Mouse (Mus musculus) myocyte (in vitro differentiated cells): Measurements from ENCODE around the gene Edil3.

Experiments used
- MYOD1 ChIP-seq, 3 experiments: IDR thresholded peaks; one replicate each; pipeline ENCODE4 v1.6.1; 2011; ENCODE audit warnings: control low read depth in 2 of 3, low read depth in 2 of 3, mild to moderate bottlenecking in 2 of 3, moderate library complexity in 1 of 3; ENCODE audit not compliant: insufficient read length in 2 of 3, control insufficient read depth in 1 of 3
- POLR2A ChIP-seq: IDR thresholded peaks from one replicate; pipeline ENCODE4 v1.6.1; 2011; ENCODE audit warnings: low read depth, mild to moderate bottlenecking, control low read depth, moderate library complexity; ENCODE audit not compliant: insufficient read length
- POLR2AphosphoS2 ChIP-seq: IDR thresholded peaks from one replicate; pipeline ENCODE4 v1.6.1; 2011; ENCODE audit warnings: low read depth, control low read depth; ENCODE audit not compliant: insufficient read length
- TCF12 ChIP-seq: IDR thresholded peaks from one replicate; pipeline ENCODE4 v1.6.1; 2011; ENCODE audit warnings: mild to moderate bottlenecking, control low read depth; ENCODE audit not compliant: poor library complexity, insufficient read depth, severe bottlenecking
- TCF3 ChIP-seq: IDR thresholded peaks from one replicate; pipeline ENCODE4 v1.6.1; 2011; ENCODE audit warnings: low read depth, control low read depth; ENCODE audit not compliant: insufficient read length
- USF1 ChIP-seq: IDR thresholded peaks from one replicate; pipeline ENCODE4 v1.6.1; 2011; ENCODE audit warnings: low read depth, mild to moderate bottlenecking, control low read depth, moderate library complexity

DNA sequence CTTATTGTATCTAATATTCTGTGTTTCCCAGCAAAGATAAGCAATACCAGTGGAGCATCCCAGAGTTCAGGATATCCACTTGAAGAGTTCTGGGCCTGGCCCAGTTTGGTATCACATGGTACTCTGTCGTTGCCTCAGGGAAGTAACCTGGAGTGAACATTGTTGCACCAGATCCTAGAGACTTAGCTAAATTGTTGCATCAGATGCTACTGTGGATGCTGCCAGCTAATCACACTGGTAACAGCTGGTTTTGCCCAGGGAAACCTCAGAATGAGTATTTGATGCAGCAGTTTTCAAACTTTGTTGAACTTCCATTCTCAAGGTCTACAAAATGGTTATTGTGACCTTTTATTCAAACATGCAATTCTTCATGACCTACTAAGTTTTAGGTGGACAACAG is 220.2 kb downstream of the Edil3 start:
- TF ChIP-seq TCF3 (no peak), POLR2A (no peak), TCF12 (no peak), USF1 (no peak), MYOD1 (IDR thresholded peaks at IDR 0.05; ENCODE audit: control insufficient read depth in 1 of 3, insufficient read length in 2 of 3, low read depth in 2 of 3) (peak in 1 of 3 experiments; percentile 51), POLR2AphosphoS2 (no peak)
